ENCODE assay signal across 12 mouse cellular contexts in the genomic region with DNA sequence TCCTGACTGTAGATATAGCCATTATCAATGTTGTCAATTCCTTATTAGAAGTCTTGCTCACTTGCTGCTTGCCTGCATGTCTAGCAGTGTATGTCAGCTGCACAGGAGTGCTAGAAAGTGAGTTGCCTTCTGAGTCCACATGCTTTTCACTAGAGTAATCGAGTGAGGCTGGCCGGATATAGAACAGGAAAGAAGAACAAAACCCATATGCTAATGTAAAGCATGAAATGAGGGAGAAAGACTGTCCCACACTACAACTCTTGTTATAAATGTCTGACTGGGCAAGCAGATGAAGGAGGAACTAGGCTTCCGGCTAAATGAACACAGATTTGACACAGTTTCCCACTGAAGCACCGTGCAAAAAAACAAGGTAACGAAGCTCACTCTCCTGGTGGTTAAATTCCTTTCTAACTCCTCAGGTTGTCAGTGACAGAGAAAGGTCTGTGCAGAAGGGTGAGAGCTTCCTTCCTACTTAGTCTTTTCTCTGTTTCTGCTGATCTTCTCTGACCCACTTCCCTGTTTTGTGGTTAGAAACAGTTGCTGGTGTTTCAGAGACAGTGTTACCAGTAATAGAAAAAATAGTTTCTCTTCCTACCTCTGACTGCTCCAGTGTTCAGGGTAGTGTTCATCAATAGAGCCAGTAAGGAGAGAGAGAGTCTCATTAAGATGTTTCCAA.
DNase-seq lines count a peak whose midpoint lies in the region; ATAC-seq and TF ChIP-seq lines count a peak whose summit lies in the region.
"Had no signal": no experiment of that assay in that cellular context is flagged by ENCODE, and none has a peak within 500 bp of the region (broad histone marks: within the 10 kb centered on the region; RNA-seq: fewer than 3 reads in every experiment).

No protein-coding gene starts in this region.

- TF ChIP-seq POLR2A in thymus, adult 2 months (IDR thresholded peaks at IDR 0.05; ENCODE audit: control insufficient read depth, extremely low read depth, insufficient read depth, low read length, poor library complexity), result no peak

- no peaks in the 10 kb centered on the region for H3K4me1 ChIP-seq in lung, postnatal 0 days (ENCODE audit: insufficient read depth, low read depth, low read length)
- H3K4me1 ChIP-seq in liver, embryonic 16.5 days (ENCODE audit: control insufficient read depth, low read depth, low read length), result no peaks in the 10 kb centered on the region
- peaks cover 2% of the 10 kb centered on the region for H3K4me1 ChIP-seq in thymus, adult 2 months (replicated peaks; ENCODE audit: control insufficient read depth, insufficient read depth, low read length)
- peaks cover 4% of the 10 kb centered on the region for H3K4me1 ChIP-seq in forebrain, embryonic 12.5 days
- H3K4me1 ChIP-seq in midbrain, embryonic 16.5 days (ENCODE audit: control insufficient read depth, insufficient read depth, low read length), result no peaks in the 10 kb centered on the region
- H3K4me1 ChIP-seq: midbrain, embryonic 12.5 days had no signal

- H3K27me3 ChIP-seq in lung, postnatal 0 days (replicated peaks; ENCODE audit: insufficient read depth, low read length), result no peaks in the 10 kb centered on the region
- no peaks in the 10 kb centered on the region for H3K27me3 ChIP-seq in liver, embryonic 16.5 days (ENCODE audit: control insufficient read depth, insufficient read depth, low read depth, low read length)
- no peaks in the 10 kb centered on the region for H3K27me3 ChIP-seq in thymus, adult 2 months (ENCODE audit: control insufficient read depth, insufficient read depth, low read length)
- no peaks in the 10 kb centered on the region for H3K27me3 ChIP-seq in forebrain, embryonic 12.5 days
- no peaks in the 10 kb centered on the region for H3K27me3 ChIP-seq in midbrain, embryonic 16.5 days (ENCODE audit: control insufficient read depth, insufficient read depth, low read depth, low read length)
- H3K27me3 ChIP-seq: midbrain, embryonic 12.5 days had no signal

- no peak for TF ChIP-seq CTCF in lung, postnatal 0 days (IDR thresholded peaks at IDR 0.05)
- TF ChIP-seq CTCF in thymus, adult 2 months (IDR thresholded peaks at IDR 0.05; ENCODE audit: borderline replicate concordance, control insufficient read depth, extremely low read depth, insufficient read depth, low read length, poor library complexity), result no peak

- H3K9me3 ChIP-seq in lung, postnatal 0 days (ENCODE audit: low read length), result no peaks in the 10 kb centered on the region
- H3K9me3 ChIP-seq in liver, embryonic 16.5 days (replicated peaks; ENCODE audit: control insufficient read depth, low read length), result no peaks in the 10 kb centered on the region
- no peaks in the 10 kb centered on the region for H3K9me3 ChIP-seq in forebrain, embryonic 12.5 days
- no peaks in the 10 kb centered on the region for H3K9me3 ChIP-seq in midbrain, embryonic 16.5 days (replicated peaks; ENCODE audit: control insufficient read depth, low read length, poor library complexity, severe bottlenecking)
- H3K9me3 ChIP-seq: midbrain, embryonic 12.5 days had no signal

- no peak for DNase-seq in frontal cortex, postnatal 36 days (ENCODE audit: low spot score in 2 of 2)
- peak; percentile 12 for DNase-seq in lung, postnatal 0 days (ENCODE audit: low spot score)
- no peak for DNase-seq in lung, postnatal 14 days
- peak; percentile 7 for DNase-seq in thymus, adult 2 months
- DNase-seq: embryo, embryonic 11 days; forebrain, postnatal 0 days had no signal

- no peak overlapping the region for H3K9ac ChIP-seq in lung, postnatal 0 days (replicated peaks; ENCODE audit: low read depth)
- H3K9ac ChIP-seq in liver, embryonic 16.5 days (ENCODE audit: low read depth, low read length), result no peak overlapping the region
- H3K9ac ChIP-seq in forebrain, embryonic 12.5 days, result no peak overlapping the region
- H3K9ac ChIP-seq in midbrain, embryonic 16.5 days (ENCODE audit: low read depth, low read length), result no peak overlapping the region
- H3K9ac ChIP-seq: forebrain, postnatal 0 days; midbrain, embryonic 12.5 days had no signal

- no peak overlapping the region for H3K4me2 ChIP-seq in lung, postnatal 0 days (replicated peaks; ENCODE audit: low read depth, low read length)
- H3K4me2 ChIP-seq in liver, embryonic 16.5 days (ENCODE audit: low read depth, low read length), result no peak overlapping the region
- no peak overlapping the region for H3K4me2 ChIP-seq in forebrain, embryonic 12.5 days
- no peak overlapping the region for H3K4me2 ChIP-seq in midbrain, embryonic 16.5 days (ENCODE audit: low read length)
- H3K4me2 ChIP-seq: midbrain, embryonic 12.5 days had no signal

- no peak for TF ChIP-seq EP300 in lung, postnatal 0 days (IDR thresholded peaks at IDR 0.05)

- WGBS in lung, postnatal 0 days, result 56% methylated on average over 5 of the region's 5 CpGs
- 20% methylated on average over 5 of the region's 5 CpGs for WGBS in liver, embryonic 16.5 days (ENCODE audit: insufficient replicate concordance)
- 3% methylated on average over 5 of the region's 5 CpGs for WGBS in thymus, adult 2 months
- WGBS in forebrain, embryonic 12.5 days, result 49% methylated on average over 5 of the region's 5 CpGs
- WGBS in midbrain, embryonic 16.5 days, result 55% methylated on average over 5 of the region's 5 CpGs

- H3K36me3 ChIP-seq in lung, postnatal 0 days (ENCODE audit: insufficient read depth, low read length), result no peaks in the 10 kb centered on the region
- no peaks in the 10 kb centered on the region for H3K36me3 ChIP-seq in liver, embryonic 16.5 days (ENCODE audit: control insufficient read depth, insufficient read depth)
- no peaks in the 10 kb centered on the region for H3K36me3 ChIP-seq in thymus, adult 2 months (ENCODE audit: control insufficient read depth, insufficient read depth, low read length)
- H3K36me3 ChIP-seq in forebrain, embryonic 12.5 days (replicated peaks), result no peaks in the 10 kb centered on the region
- H3K36me3 ChIP-seq in midbrain, embryonic 16.5 days (ENCODE audit: control insufficient read depth, insufficient read depth, low read length), result no peaks in the 10 kb centered on the region
- H3K36me3 ChIP-seq: midbrain, embryonic 12.5 days had no signal

- no peak overlapping the region for H3K27ac ChIP-seq in lung, postnatal 0 days (ENCODE audit: low read length)
- H3K27ac ChIP-seq in liver, embryonic 16.5 days (ENCODE audit: low read length), result peak overlapping the region; percentile 42
- H3K27ac ChIP-seq in thymus, adult 2 months (ENCODE audit: control insufficient read depth, insufficient read depth, low read length), result peak overlapping the region; percentile 54
- no peak overlapping the region for H3K27ac ChIP-seq in forebrain, embryonic 12.5 days
- no peak overlapping the region for H3K27ac ChIP-seq in midbrain, embryonic 16.5 days (ENCODE audit: low read length)
- H3K27ac ChIP-seq: kidney, postnatal 0 days; midbrain, embryonic 12.5 days had no signal

- ATAC-seq in frontal cortex, adult (ENCODE audit: low TSS enrichment), result peak; percentile 77
- no peak for ATAC-seq in lung, postnatal 0 days
- ATAC-seq in liver, embryonic 16.5 days (ENCODE audit: low read depth), result peak; percentile 54
- no peak for ATAC-seq in forebrain, embryonic 12.5 days (ENCODE audit: low FRiP score)
- no peak for ATAC-seq in midbrain, embryonic 16.5 days

- H3K4me3 ChIP-seq in lung, postnatal 0 days (ENCODE audit: low read depth, low read length), result no peak overlapping the region
- no peak overlapping the region for H3K4me3 ChIP-seq in liver, embryonic 16.5 days (ENCODE audit: low read depth, low read length)
- no peak overlapping the region for H3K4me3 ChIP-seq in thymus, adult 2 months (ENCODE audit: control insufficient read depth, insufficient read depth, low read length)
- H3K4me3 ChIP-seq in forebrain, embryonic 12.5 days (replicated peaks), result no peak overlapping the region
- no peak overlapping the region for H3K4me3 ChIP-seq in midbrain, embryonic 16.5 days (ENCODE audit: low read depth, low read length)
- H3K4me3 ChIP-seq: midbrain, embryonic 12.5 days had no signal

Comparison
In these comparisons a context has a peak if more than half of its experiments do, and no peak if none do; other contexts are left out.
1. DNase-seq: peak in lung, postnatal 0 days (single experiment) and thymus, adult 2 months (single experiment); none in frontal cortex, postnatal 36 days (0 of 2) and lung, postnatal 14 days (single experiment).
2. ATAC-seq: peak in frontal cortex, adult (single experiment) and liver, embryonic 16.5 days (single experiment); none in lung, postnatal 0 days (single experiment), forebrain, embryonic 12.5 days (single experiment) and midbrain, embryonic 16.5 days (single experiment).
3. H3K27ac ChIP-seq: peak in liver, embryonic 16.5 days (single experiment) and thymus, adult 2 months (single experiment); none in lung, postnatal 0 days (single experiment), forebrain, embryonic 12.5 days (single experiment) and midbrain, embryonic 16.5 days (single experiment).